Mouse (Mus musculus): ENCODE data around the gene Krt10. TPM values are rescaled to one million over a fixed set of nuclear protein-coding genes. Genes with fewer than 3 reads are reported as not detected.

Krt10 gene
- total RNA-seq (2021), result 1 to 10 TPM; 4.0 to 5.5 TPM
- long read RNA-seq, experiment 1, transcript Krt10-202 (2 exons, 557 nt), result major isoform, 5 of 21 reads
- long read RNA-seq, experiment 1, partial matches to known transcripts, result 16 of 21 reads
- long read RNA-seq, experiment 1, other reads (novel, unspliced or antisense), result 0 of 21 reads
- long read RNA-seq, experiment 2, partial matches to known transcripts, result 16 of 18 reads
- long read RNA-seq, experiment 2, other reads (novel, unspliced or antisense), result 0 of 18 reads

GRCm38 (mm10) chr11:99389264-99389663 lies at the start of gene Krt10:
TSS of gene Krt10 (minus strand) at chr11:99389364.
- no peak for DNase-seq

GRCm38 (mm10) chr11:99437972-99438371 lies 48.8 kb upstream of the Krt10 start, which contains the start of gene Krt20:
TSS of gene Krt20 (minus strand) at chr11:99438150.
- no peak for DNase-seq

GRCm38 (mm10) chr11:99436625-99437024 lies 47.5 kb upstream of the Krt10 start:
- DNase-seq, result no peak

GRCm38 (mm10) chr11:99430670-99431069 lies 41.5 kb upstream of the Krt10 start:
- no peak for DNase-seq

GRCm38 (mm10) chr11:99422159-99422558 lies 33.0 kb upstream of the Krt10 start, which contains the start of gene Krt12:
TSS of gene Krt12 (minus strand) at chr11:99422259.
- DNase-seq, result no peak

GRCm38 (mm10) chr11:99420586-99420985 lies 31.4 kb upstream of the Krt10 start:
- no peak for DNase-seq

GRCm38 (mm10) chr11:99417819-99418218 lies 28.7 kb upstream of the Krt10 start:
- no peak for DNase-seq

GRCm38 (mm10) chr11:99416902-99417301 lies 27.7 kb upstream of the Krt10 start:
- no peak for DNase-seq

GRCm38 (mm10) chr11:99414463-99415147 lies 25.4 kb upstream of the Krt10 start:
- no peak for DNase-seq

- no peak for DNase-seq
Measured at GRCm38 (mm10) chr11:99413247-99413646, 24.1 kb upstream of the Krt10 start.

- no peak for DNase-seq
Measured at GRCm38 (mm10) chr11:99406186-99406585, 17.0 kb upstream of the Krt10 start.

GRCm38 (mm10) chr11:99399956-99400549 lies 10.9 kb upstream of the Krt10 start:
- DNase-seq, result no peak

GRCm38 (mm10) chr11:99398832-99399231 lies 9.7 kb upstream of the Krt10 start:
- DNase-seq, result no peak

- no peak for DNase-seq
Measured at GRCm38 (mm10) chr11:99398084-99398483, 8.9 kb upstream of the Krt10 start.

GRCm38 (mm10) chr11:99396661-99397060 lies 7.5 kb upstream of the Krt10 start:
- no peak for DNase-seq

GRCm38 (mm10) chr11:99396034-99396433 lies 6.9 kb upstream of the Krt10 start:
- no peak for DNase-seq

GRCm38 (mm10) chr11:99392492-99392891 lies 3.3 kb upstream of the Krt10 start:
- no peak for DNase-seq

GRCm38 (mm10) chr11:99391375-99391774 lies 2.2 kb upstream of the Krt10 start:
- no peak for DNase-seq

- no peak for DNase-seq
Measured at GRCm38 (mm10) chr11:99390866-99391265, 1.7 kb upstream of the Krt10 start.

- no peak for DNase-seq
Measured at GRCm38 (mm10) chr11:99388661-99389060, 503 bp downstream of the Krt10 start.

- DNase-seq, result peak; percentile 91
Measured at GRCm38 (mm10) chr11:99385813-99386721, 3.1 kb downstream of the Krt10 start.

- peak; percentile 30 for DNase-seq
Measured at GRCm38 (mm10) chr11:99379568-99379967, 9.6 kb downstream of the Krt10 start.

All from gastrocnemius, postnatal 25 days (tissue).